Mouse (Mus musculus) c-Kit-positive CD71-negative TER-119-negative erythroid progenitor cells, embryonic 14.5 days (primary cell): ENCODE measurements around the gene Clta.

Experiments used
- DNase-seq: peaks from one replicate; pipeline ENCODE4 v3.0.0-alpha.2; 2013; ENCODE audit warnings: low read depth

The Clta gene

DNA sequence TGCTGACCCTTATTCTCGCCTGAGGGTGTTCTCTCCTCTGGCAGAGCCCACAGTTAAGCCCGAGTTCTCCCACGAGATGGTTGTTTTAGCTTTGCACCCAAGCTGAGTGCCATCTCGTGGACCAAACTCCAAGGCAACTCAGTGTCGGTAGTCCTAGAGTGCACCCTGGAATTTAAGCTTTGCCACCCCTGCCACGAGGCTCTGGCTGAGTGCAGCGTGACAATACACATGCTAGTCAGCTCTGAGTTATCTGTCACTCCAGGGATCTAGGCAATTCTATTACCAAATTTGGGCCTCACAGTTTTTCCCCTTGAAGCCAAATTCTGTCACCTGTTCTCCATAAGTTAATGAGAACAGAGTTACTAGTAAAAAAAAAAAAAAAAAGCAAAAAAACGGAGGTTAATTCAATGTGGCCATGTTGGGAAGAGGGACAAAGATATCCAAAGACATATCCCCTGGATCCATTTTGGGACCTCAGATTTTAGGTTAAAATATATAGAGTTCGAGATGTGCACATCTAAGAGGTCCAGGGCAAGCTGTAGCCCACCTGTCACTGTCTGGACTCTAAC lies 68.7 kb downstream of the Clta start:
- no peak for DNase-seq

DNA sequence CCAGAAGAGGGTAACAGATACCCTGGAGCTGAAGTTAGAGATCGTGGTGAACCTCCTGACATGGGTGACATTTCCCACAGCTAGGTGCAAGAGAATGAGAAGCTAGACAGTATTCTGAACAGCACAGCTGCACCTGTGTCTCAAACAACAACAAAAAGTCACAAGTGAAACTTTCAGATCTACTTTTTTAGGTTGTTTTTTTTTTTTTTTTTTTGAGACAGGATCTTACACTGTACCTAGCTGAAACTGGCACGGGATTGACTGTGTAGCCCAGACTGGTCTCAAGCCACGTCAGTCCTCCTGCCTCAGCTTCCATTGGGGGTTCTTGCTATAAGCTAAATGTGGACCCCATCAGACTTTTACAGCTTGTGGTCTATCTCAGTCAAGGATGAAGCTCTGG lies 69.5 kb downstream of the Clta start:
- no peak for DNase-seq

DNA sequence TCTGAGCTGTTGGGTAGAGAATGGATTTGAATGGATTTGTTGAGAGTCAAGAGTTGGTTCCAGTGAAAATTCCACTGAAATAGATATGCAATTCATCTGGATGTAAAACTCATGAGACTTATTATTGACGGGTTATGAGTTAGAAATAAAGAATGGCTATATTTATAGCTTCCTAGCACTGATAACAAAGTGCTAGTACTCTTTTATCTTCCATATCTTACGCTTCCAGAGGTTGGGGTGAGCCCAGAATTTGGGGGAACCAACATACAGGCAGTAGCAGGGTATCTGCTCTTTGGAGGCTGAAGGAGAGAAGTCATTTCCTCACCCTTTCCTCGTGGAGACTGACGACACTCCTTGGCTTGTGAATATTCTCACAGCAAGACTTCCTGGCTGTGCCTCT lies 70.2 kb downstream of the Clta start:
- DNase-seq: no peak

DNA sequence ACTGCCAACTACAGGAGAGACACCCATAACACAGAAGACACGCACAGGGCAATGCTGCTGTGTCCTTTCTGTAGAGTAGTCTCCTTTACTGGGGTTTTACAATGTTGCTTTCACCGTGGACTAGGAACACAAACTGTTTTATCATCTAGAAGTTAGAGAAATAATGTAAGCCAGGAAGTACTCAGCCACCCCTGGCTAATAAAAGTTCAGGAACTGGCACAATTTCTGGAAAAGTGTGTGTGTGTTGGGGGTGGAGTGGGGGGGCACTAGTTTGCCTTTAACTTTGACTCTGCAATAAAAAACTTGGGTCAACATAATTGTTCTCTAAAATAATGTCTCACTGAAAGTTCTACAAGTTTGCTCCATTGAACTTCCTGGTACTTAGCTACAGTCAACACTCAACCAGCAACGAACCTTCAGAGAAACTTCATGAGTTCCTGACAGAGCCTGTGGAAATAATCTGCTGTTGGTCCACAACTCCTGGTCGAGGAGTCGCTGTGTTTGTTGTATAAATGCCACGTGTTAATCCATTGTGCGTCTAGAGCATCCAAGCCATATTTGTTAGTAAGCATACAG lies 74.2 kb downstream of the Clta start:
- no peak for DNase-seq
